Mouse (Mus musculus) inflammation-experienced regulatory T-cells, adult 16 weeks (primary cell): Measurements from ENCODE around the gene Fmr1. TPM values are rescaled to one million over a fixed set of nuclear protein-coding genes. Genes with fewer than 3 reads are reported as not detected.

Experiments used
- polyA plus RNA-seq: library from polyadenylated mRNA; unstranded; fragments of 100-300 nt; shearing (Covaris generic); gene quantifications from one replicate; pipeline ENCODE4 v1.2.1, GENCODE M21; 2017

Fmr1 gene
- 17.3 TPM for polyA plus RNA-seq

GRCm38 (mm10) chrX:68678333-68678740, at the start of gene Fmr1:
TSS of gene Fmr1 (plus strand) at chrX:68678541.

GRCm38 (mm10) chrX:68761606-68762005, 83.3 kb downstream of the Fmr1 start, which contains the start of gene Fmr1nb:
TSS of gene Fmr1nb (plus strand) at chrX:68761839.

Other genes with a start within 250 kb of the Fmr1 start
- not detected for gene Fmr1nb, start 83.3 kb downstream of the Fmr1 start, polyA plus RNA-seq
- gene Gm14698, start 142.6 kb downstream of the Fmr1 start, polyA plus RNA-seq: 2.0 TPM
- gene Gm6812, start 214.5 kb downstream of the Fmr1 start, polyA plus RNA-seq: not detected